Mouse (Mus musculus) retina, postnatal 7 days (tissue): Measurements from ENCODE around the gene Gm21974.
"Not testable (repeated sequence)": the region's sequence is repeated elsewhere in the genome, so short reads cannot be mapped to it uniquely, and the experiment has no call there.

Experiments used
- DNase-seq: peaks from one replicate; pipeline ENCODE4 v3.0.0-alpha.2; 2012; ENCODE audit warnings: low read depth, low spot score

Gene Gm21974

DNA sequence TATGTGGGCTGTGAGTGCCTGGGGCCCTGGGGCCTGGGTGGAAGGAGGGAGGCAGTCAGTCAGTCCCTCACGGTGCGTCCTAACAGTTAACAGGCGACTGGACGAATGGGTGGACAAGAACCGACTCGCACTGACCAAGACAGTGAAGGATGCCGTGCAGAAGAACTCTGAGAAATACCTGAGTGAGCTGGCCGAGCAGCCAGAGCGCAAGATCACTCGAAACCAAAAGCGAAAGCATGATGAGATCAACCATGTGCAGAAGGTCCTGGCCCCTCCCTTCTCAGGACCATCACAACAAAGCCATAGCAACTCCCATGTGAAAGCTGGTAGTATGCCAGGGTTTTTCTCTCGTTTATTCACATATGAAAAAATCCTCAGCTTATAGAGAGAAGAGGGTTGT lies 20.0 kb upstream of the Gm21974 start:
- DNase-seq: no peak

DNA sequence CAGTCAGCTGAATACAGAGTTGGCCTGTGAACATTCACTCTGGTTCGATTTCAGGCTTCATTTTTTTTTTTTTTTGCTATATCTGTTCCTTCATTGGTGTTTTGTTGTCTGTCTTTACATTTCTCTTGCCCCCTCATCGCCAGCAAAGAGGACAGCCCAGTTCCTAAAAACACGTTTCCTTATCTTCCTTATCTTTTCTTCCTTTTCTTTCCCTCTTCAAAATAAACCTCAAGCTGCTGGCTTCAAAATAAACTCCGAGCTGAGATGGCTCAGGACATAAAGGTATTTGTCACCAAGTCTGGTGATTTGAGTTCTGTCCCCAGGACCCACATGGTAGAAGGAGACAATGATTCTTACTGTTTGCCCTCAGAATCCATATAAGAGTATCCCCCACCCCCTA lies 17.7 kb upstream of the Gm21974 start:
- DNase-seq: no peak

DNA sequence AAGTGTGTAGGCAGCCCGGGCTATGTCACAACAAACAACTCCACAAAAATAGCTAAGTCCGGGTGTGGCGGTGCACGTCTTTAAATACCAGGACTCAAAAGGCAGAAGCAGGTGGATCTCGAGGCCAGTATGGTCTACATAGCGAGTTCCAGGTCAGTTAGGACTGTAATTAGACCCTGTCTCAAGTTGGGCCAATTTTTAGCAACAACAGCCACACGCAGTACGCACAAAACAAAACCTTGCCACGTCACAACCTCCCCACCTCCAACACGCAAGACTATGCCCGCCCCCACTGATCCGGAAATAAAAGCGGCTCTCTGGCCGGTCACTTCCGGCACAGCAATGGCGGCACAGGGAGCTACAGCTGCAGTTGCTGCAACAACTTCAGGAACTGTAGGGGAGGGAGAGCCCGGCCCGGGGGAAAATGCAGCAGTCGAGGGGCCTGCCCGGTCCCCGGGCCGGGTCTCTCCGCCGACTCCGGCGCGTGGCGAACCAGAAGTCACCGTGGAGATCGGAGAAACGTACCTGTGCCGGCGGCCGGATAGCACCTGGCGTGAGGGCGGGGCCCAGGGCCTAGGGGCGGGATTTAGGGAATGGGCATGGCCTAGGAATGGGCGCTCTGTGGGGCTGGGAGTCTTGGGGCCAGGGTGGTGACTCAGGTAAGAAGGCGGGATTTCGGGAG lies 17.1 kb upstream of the Gm21974 start, which contains the start of gene Kat8:
Kat8 (plus strand) TSS at position 327 of the 682 bp plus-strand sequence.
- peak; percentile 85 for DNase-seq

DNA sequence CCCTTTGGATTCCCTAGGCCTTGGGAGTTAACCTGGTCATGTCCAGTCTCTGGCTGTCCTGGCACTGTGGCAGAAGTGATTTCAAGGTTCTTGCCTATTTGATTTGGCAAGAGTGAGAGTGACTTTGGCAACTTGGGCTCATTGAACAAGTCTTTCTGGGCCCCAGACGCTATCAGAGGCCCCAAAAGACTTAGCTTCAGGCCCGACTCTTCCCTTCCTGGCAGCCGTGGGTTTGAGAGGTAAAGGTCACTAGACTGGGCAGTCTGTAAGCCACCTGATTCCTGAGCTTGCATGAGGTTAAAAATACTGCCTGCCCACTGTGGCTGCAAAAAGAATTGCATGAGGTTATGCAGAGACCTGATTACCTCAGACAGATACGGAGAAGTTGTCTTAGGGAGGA lies 13.4 kb upstream of the Gm21974 start:
- DNase-seq: no peak

DNA sequence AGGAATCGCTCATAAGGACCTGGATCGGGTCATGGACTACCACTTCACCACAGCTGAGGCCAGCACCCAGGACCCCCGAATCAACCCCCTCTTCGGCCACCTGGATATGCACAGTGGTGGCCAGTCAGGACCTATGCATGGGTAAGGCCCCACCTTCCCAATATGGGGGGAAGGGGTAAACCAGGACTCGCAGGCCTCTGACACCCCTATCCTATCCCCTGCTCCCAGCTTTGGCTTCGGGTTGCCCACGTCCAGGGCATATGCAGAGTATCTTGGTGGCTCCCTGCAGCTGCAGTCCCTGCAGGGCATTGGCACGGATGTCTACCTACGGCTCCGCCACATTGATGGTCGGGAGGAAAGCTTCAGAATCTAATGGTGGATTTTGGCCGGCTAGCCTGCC lies 12.7 kb upstream of the Gm21974 start:
- no peak for DNase-seq

DNA sequence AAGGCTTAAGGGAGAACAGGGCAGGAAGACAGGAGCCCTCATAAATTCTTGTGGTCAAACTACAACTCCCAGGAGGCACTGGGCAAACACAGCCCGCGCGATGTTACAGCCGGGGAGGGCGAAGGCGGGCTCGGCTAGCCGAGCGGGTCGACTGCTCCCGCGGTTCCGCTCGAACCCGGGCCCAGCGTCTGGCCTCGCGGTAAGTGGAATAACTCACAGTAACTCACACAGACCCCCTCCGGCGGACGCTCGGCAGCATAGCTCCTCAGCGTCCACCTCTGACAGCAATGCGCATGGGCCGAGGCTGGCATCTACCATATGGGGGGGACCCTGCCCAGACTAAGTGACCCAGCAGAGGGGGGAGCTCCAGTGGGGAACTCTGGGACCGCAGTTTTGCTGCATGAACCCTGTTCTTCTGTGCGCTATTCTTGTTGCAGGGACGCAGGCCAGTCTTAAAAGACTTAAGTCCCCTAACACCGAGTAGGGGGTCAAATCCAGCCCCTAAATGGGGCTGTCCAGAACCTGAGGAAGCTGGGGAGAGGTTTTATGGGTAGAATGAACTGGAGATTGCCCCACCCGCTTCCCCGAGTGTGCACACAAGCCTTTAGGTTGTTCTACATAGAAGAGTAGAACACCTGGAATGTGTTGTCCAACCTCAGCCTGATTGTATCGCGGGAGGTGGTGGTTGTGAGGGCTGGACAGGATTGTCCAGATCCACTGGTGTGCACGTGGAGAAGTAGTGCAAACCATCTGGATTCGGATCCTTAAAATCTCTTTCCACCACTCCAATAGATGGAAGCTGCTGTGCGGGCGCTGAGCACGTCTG lies 8.9 kb upstream of the Gm21974 start, which contains the start of gene Bckdk:
Bckdk (plus strand) TSS at position 112 of the 826 bp plus-strand sequence.
- DNase-seq: peak; percentile 52

DNA sequence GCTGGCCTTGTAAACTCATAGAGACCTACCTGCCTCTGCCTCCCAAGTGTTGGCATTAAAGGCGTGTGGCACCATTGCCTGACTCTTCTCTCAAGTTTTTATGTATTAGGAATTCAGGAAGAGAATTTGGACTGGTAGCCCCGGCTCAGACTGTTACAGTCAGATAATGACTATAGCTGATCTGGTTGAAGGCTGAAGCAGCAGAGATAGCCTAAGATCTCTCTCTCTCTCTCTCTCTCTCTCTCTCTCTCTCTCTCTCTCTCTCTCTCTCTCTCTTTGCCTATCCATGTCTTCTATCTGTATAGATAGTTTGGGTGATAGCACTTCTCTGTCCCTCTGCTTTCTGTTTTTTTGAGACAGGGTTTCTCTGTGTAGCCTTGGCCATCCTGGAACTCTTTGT lies 6.5 kb upstream of the Gm21974 start:
- DNase-seq: no peak

DNA sequence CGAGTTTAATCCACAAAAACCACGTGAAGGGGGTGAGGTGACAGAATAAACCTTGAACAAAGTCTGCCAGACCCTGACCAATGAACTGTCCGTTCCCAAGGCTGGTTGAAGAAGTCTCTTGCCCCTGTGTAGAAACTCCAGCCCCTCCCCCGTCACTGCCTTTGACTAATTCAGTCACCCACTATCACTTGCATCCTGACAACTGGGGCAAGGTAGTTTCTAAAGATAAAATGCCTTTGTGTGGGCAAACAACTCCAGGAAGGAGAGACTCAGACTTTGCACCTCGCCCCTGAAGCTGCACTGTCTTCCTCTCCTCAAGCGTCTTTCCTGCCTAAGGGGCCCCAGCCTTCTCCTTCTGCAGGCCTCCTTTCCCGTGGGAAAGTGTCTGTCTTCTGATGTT lies 4.7 kb upstream of the Gm21974 start:
- DNase-seq: no peak

DNA sequence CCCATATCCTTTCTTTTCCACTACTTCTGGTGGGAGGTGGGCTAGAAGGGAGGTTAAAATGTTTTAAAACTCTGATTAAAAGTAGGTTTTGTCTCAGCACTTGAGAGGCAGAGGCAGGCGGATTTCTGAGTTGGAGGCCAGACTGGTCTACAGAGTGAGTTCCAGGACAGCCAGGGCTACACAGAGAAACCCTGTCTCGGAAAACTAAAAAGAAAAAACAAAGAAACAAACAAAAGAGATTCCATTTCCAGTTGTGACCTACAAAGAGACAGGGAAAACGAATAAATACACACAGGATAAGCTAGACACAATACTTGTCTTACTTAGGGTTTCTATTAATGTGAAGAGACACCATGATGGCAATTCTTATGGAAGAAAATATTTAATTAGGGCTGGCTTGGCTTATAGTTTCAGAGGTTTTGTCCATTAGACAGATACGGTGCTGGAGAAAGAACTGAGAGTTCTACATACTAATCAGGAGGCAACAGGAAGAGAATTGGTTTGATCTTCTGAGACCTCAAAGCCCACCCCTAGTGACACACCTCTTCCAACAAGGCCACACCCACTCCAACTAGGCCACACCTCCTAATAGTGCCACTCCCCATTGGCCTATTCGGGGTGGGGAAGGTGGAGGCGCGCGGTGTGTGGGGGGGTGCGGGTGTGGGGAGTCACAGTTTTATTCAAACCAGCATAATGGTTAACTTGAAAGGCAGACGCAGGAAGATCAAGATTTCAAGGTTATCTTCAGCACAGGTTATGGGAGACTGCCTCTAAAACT lies 3.1 kb upstream of the Gm21974 start:
- DNase-seq: no peak

DNA sequence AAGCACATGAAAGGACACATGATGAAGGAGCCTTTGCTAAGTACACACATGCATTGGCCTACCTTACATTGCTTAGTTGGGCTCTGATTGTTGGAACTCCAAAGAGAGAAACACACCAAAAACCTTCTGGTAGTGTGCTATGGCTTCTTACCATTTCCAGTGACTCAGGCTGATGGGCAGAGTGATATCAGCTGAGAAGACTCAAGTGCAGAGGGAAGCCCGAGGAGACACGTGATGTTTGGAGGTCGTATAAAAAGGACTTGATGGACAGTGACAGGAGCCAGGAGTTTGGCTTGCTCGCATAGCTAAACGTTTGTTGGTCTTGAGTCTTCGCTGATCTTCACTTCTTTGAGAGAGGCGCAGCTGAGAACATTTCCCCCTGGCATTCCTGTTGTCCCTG lies 2.3 kb upstream of the Gm21974 start:
- DNase-seq: no peak

DNA sequence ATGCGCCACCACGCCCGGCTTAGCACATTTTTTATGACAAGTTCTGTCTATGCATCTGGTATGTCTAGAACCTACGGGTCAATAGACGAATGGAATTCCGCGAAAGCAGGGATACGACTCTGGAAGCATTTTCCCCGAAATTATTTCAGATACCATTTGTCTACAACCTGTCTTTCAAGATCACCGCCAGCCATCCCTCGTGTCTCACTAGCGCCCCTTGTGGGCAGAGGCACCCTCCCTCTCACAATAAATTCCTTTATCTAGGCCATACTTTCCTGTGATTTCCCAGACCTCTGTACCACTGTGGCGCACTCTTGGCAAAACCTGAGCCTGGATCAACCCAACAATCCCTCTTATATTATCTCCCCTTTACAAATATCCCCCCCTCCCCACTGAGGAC lies 1.1 kb upstream of the Gm21974 start:
- DNase-seq: peak; percentile 49

DNA sequence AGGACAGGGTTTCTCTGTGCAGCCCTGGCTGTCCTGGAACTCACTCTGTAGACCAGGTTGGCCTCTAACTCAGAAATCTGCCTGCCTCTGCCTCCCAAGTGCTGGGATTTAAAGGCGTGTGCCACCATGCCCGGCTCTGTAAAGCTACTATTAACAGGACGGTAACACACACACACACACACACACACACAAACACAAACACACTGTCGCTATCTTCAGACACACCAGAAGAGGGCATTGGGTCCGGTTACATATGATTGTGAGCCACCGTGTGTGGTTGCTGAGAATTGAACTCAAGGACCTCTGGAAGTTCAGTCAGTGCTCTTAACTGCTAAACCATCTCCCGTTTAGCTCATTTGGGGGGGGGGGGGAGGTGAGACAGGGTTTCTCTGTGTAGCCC lies 637 bp upstream of the Gm21974 start:
- not testable (repeated sequence) for DNase-seq

DNA sequence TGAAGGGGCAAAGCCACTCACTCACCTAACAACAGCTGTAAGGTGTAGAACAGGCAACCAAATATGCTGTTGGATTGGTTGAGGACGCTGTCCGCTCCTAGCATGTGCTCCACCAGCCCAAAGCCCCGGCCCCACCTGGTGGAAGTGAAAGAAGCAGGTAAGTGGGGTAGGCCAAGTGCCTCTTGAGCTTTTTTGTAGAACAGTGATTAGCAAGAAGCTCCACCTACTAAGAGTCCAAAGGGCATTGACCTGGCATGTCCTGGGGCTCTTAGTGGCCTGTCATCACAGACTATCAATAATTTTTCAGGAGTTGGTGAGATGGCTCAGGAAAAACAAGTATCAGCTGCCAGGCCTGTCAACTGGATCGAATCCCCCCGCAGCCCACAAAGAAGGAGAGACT lies 774 bp downstream of the Gm21974 start:
- DNase-seq: no peak

DNA sequence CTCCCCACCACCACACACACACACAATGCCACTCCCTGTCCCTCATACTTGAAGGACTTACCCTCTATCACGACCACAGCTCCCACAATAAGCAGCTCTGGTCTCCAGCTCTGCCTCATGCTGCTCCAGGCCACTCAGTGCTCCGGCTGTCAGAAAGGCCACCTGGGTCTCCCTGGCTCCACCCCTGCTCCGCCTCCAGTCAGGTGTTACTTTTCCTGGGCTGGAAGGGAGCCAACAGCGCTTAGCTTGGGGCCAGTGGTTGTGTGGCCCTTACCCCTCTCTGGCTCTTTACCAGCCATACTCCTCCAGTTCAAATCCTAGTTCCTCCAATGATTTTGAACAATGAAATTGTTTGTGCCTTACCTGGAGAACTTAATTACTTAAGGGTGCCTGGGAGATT lies 4.5 kb downstream of the Gm21974 start, which contains the start of gene Prss53:
Prss53 (minus strand) TSS at position 173 of the 400 bp plus-strand sequence.
- DNase-seq: no peak

DNA sequence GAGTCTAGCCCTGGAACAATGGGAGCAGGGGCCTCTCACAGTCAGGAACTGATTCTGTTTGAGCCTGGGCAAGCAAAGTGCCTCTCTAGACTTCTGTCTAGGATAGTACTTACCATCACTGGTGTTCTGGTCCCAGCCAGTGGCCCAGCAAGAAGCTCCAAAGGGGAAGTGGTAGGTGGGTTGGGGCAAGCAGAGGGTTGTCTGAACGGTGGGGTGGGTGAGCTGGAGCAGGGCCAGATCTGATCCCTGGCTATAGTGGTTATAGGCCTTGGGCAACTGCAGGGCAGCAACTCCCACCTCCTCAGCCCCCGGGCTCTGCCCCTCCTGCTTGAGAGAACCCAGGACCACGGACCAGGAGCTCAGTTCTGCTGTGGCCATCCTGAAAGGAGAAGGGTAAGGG lies 6.4 kb downstream of the Gm21974 start:
- DNase-seq: no peak

DNA sequence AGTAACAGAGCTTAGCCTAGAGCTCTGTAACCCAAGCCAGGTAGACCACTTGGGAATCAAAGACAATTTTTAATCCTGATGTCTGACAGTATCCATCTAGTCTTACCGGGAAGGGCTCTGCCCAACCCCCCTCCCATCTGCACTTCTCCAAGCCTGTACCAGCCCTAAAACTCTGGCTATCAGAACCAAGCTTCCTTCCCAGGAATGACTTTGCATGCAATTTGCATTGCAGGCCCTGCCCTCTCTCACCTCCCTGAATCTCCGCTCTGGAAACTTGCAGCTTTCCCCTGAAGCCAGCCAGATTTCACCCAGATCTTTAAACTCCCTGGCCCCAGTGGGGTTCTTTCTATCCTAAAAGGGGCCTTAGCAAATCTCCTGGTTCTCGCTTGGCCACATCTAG lies 7.5 kb downstream of the Gm21974 start:
- no peak for DNase-seq

DNA sequence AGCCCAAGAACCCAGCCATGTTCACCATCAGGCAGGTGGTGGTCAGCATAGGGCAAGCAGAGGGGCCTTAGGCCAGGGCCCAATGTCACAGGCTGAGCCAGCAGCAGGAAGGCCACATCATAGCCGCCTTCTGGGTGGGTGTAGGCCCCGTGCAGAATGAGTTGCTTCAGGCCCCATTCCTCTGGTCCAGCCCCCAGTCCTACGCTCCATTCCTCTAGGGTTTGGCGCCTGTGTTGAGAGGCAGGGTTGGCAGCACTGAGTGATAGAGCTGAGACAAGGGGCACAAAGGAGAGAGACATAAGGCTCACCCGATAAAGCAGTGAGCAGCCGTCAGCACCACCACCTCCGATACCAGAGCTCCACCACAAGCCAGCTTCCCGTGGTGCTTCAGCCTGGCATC lies 8.1 kb downstream of the Gm21974 start:
- no peak for DNase-seq

DNA sequence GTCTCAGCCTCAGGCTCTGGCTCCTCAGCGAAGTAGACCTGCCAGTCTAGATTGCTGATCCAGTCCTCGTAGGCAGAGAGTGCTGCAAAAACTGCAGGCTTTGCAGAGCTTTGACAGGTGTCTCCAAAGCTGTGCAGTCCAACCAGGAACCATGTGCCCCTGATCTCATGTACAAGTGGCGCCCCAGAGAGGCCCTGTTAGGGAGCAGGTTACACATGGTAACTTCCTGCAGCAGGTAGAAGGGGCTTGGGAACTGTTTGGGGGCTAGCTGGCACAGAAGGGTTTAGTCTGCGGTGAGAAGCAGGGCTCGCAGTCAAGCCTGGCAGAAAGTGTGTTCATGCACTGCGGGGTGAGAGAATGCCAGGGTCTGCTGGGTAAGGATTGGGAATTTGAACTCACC lies 8.7 kb downstream of the Gm21974 start:
- no peak for DNase-seq

DNA sequence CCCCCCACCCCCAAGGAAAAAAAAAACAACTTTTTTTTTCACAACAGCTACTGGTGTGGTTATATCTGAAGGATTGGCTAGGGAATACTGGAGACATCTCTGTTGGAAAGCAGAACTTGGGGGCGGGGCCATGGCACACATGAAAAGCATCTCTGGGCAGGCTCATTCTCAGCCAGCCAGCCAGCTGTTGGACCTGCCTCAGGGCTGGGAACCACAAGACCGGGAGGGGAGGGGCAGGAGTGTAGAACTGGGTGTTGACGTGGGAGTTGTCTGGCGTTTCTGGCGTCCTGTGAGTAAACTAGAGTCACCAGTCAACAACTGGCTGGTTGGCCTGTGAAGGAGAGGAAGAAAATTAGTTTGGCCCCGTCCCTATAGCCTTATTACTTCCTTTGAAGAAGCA lies 9.3 kb downstream of the Gm21974 start:
- DNase-seq: no peak

DNA sequence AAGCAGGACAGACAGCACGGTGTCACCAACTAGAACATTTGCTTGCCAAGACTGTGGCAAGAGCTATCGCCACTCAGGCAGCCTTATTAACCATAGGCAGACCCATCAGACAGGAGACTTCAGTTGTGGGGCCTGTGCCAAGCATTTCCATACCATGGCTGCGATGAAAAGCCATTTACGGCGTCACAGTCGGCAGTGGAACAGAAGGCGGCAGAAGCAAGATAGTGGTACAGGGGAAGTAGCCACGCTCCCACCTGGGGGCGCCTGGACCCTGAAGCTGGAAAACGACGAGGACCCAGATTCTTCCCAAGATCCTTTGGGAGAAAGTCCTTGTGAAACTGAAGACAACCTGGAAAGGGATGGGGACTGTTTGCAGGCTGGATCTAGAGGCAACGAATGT lies 14.8 kb downstream of the Gm21974 start:
- DNase-seq: no peak

DNA sequence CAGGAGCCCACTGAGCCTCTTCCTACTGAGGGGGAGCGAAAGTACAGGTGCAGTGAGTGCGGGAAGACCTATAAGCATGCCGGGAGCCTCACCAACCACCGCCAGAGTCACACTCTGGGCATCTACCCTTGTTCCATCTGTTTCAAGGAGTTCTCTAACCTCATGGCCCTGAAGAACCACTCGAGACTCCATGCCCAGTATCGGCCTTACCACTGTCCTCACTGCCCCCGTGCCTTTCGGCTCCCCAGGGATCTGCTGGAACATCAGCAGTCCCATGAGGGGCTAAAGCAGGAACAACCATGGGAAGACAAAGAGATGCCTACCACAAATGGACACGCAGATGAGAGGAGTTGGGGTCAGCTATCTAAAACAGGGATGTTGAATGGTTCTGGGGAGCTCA lies 16.0 kb downstream of the Gm21974 start:
- DNase-seq: no peak
